Mouse (Mus musculus) T-helper 17 cell (primary cell): ENCODE measurements at regions not wholly inside any gene's neighbourhood (a gene's known extent, or its start where the extent isn't known, plus 50 kb on each side); places are given as distances from the start of the nearest gene placed in this dataset.

Source experiments
- in situ Hi-C, 2 experiments: fragments of 300-600 bp; cut with MboI, MseI; formaldehyde crosslinking; loops; 1 replicate in 1 of 2; 2 replicates in 1 of 2; pipeline ENCODE4 v1.15.1; 2025; ENCODE audit warnings: high pct_unique_total_duplicates in 2 of 2

DNA sequence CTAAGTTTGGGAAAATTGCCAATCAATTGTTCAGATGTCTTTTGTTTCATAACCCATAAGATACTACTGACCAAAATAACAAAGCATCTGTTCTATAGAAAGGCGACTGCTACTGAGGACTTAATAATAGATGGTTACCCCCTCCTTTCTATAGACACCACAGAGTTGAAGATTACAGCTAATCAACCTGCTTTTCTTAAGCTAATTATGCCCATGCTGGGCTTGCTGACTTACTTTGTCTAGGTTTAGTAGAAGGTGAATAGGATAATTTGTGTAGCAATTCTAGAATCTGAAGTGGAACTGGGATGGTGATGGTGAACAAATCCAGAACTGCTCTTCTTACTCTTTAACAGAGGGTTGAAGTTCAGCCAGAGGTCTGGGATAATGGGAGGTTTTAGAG lies 53.8 kb upstream of the Tbx18 start:
- in situ Hi-C loops: no loop called here

DNA sequence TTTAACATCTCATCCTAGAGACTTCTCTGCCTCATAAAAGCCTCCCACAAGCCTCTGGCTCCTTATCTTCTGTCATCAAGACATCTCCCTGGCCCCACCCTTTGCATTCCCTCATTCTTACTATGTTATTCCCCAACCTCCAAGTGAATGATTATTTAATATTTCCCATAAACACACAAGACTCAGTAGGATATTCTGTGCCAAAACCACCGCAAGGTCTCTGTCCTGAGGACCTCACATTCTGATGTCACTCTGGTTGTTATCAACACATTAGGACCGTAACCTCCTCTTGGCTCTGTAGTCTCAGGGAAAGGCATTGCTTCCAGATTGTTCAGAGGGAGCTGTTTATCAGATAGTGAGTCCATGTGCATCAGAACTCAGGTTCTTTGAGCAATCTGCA lies 80.7 kb upstream of the Tbx18 start:
- in situ Hi-C loops: loop anchor here in 1 of 2 experiments (5.0 kb wide), 1 partner anchor 36 kb away; no protein-coding TSS in a partner anchor

DNA sequence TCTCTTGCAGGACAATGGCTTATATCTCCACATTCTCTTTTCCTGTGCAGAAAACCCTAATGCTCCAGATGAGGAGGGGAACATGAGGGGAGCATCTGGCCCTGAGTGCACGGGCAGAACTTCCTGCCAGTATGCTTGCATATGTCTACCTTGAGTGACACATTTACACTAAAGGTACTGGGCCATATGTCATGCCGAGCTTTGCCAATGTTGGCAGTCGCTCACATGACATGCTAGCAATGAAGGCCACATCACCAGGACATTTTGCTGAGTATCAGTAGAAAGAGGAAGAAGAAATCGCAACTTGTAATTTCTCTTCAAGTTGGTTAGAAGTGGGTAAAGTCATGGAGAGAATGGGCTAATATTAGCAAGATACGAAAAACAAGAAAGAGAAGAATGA lies 91.2 kb upstream of the Tbx18 start:
- in situ Hi-C loops: no loop called here

DNA sequence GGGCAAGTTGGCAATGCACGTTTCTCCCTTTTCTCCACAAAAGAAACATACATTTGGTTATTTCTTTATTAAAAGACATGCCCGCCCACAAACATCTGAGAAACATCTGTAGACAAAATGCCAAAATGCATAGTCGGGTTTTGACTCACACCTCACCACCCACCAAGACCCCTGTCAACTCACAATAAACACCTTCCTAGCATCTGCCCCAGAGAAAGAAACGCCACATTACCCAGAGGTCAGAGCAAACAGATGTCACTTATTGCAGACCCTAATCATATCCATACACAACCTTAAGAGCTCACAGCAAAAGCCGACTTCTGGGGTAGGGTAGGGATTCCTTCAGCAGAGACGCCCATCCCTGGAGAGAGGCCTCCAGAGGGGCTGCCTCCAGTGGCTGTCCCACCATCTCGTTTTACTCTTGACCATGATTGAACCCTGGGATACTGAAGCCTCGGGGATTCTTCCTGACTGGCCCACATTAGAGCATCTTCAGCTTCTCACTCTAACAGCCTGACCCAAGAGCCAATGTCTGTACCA lies 93.7 kb upstream of the Tbx18 start:
- in situ Hi-C loops: no loop called here

DNA sequence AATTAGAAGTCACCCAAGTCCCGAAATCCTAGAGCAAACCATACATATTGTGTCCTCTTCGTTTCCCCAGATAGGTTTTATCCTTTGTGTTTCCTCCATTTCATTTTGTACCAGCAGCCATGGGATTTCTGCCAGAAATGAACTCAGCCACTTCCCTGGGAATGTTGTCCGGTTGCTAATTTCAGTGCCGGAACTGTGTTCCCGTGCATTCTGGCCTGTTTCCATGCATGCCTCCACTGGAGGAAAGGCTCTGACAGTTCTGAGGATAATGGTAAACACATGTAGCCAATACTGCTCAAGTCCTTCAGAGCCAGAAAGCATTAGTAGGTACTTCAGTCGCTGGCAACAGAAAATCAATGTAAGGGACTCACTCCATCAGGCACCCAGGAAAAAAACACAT lies 112.8 kb upstream of the Tbx18 start:
- in situ Hi-C loops: no loop called here

DNA sequence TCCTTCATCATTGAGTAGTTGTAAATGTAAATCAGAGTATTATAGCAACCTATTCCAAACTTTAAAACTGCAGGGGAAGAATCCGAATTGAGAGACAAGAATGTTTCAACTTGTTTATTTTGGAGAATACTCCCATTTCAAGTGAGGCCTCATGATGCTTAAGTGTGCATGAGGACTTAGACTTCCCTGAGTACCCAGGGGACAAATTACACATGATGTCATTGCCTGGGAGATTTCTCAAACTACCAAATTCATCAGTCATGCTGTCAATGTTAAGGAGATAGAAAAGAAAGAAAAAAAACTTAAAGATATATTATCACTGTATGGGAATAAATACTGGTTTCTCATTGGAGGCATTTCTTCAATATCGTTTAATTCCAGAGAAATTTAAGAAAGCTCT lies 113.4 kb upstream of the Tbx18 start:
- in situ Hi-C loops: no loop called here

DNA sequence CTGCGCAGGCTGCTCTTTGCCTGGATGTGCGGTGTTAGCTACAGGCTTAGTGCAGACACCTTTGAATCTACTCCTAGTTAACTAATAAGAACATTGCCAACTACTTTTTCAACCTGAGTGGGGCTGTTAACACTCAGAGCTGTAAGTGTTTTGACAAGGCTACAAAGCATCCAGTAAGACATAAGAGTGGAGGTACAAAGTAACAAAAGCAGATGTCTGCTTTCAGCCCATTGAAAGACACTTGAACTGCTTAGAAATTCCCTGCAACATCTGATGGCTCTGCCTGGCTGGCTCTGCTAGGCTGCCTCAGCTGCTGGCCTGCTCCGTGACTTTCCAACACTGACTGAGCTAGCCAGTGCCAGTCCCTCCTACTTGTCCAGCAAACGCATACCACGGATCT lies 117.8 kb upstream of the Tbx18 start:
- in situ Hi-C loops: loop anchor here in 1 of 2 experiments (5.0 kb wide), 1 partner anchor 37 kb away; no protein-coding TSS in a partner anchor

DNA sequence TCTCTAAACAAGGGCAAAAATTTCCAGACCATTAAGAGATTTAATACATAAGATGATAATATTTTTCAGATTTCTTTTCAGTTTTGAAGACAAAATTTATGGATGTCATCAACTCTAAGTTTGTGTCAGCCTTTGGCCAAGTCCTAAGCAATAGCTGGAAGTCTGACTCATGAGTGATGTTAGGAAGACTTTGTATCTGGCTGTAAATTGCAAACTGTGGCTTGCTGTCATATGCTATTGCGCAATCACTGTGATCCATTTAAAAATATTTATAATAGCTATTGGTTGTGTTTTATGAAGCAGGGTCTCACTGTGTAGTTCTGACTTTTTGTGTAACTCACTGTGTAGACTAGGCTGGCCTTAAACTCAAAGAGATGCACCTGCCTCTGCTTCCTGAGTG lies 119.1 kb upstream of the Tbx18 start:
- in situ Hi-C loops: no loop called here

DNA sequence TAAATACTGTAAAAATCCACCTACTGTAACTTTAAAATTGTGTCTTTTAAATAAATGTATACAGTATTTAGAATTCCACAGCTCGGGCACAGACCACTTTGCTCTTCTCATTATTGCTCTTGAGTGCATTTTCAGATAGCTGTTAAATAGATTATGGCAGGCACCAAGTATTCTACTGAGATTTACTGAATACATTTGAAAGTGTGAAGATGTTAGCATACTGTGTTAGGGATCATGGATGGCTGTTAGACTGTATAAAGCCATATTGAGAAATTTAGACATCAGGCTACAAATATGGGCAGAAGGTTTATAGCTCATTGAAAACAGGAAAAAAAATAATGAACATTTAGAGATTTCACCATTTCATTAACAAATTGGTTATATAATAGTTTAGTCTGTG lies 130.5 kb upstream of the Tbx18 start:
- in situ Hi-C loops: no loop called here

DNA sequence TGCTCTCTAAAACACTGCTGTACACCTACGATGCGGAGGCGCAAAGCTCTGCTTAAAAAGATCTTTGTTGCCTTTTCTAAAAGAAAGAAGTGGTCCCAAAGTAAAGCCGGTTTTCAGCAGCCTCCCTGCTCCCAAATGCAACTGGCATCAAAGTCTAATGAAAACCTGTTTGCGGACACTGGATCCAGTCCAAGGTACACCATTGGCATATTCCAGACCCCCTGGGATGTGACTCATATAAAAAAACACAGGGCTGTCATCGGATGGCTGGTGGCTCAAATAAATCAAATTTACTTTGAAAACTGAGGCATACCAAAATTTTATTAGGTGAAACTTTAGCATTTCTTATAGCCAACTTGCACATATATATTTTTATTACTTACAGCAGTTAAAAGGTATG lies 134.2 kb upstream of the Tbx18 start:
- in situ Hi-C loops: no loop called here

DNA sequence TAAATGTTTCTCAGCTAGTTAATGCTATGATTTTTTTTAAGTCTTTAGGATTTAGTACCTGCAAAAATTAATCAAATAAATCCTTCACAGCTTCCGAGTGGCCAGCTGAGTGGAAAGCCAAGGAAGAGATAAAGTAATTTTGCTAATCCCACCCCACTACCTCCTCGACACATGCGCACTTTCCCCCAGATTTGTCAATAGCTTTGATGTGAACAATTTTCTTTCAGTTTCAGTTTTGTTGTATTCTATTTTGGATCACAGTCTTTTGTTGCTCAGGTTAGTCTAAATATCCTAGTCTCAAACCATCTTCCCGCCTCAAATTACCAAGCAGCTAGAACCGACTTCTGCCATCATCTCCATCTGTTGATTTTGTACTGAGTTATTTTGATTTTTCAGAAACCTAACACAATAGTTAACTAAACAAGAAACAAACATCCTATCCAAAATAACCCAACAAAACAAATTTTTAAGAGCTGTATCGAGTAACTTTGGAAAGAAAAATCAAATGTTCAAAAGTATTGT lies 141.4 kb upstream of the Tbx18 start:
- in situ Hi-C loops: no loop called here

DNA sequence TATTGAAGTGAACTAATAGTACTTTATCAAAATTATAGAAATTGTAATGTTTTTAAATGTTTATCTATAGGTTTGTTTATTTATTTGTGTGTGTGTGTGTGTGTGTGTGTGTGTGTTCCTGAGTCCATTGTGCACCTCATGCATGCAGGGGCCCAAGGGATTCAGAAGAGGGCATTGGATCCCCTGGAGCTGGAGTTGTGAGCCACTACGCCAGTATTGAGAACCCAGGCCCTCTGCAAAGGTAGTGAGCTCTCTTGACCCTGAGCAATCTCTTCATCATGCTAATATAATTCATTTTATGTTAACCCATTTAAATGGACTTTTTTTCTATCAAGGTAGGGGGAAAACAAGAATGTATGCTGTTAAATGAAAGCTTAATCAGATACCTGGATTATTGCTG lies 151.5 kb upstream of the Tbx18 start:
- in situ Hi-C loops: no loop called here

DNA sequence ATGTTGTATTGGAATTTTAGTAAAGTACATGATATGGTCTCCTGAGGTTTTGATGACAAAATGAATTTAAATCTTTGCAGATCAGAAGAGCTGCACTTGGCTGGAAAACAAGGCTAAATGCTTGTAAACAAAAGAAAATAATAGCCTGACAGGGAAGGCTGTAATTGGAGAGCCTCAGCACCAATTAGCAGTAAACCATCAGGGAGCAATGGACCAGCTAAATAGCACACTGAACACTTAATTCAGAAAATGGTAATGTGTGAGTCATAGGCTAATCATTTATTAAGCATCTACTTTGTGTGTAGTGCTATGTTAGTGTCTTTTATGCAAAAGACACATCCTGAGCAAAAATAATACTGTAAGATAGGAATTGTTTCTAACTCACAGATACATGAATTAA lies 152.0 kb upstream of the Tbx18 start:
- in situ Hi-C loops: no loop called here

DNA sequence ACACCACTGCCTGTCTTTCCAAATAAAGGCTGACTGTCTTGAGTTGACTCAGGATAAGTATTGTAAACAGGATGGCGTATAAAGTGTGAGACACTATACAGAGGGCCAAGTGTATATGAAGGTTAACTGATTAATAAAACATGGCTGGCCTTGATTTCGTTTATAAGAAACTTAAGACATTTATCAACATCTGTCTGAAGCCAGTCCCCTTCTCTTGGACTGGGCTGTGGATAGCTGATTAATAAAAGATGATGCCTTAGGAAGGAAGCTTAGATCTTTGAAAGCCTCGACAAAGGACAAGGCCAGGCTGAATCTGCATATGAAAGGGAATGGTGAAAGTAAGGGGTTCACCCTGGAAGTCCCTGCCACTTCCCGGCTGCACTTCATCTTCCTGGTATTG lies 163.0 kb upstream of the Tbx18 start:
- in situ Hi-C loops: no loop called here

DNA sequence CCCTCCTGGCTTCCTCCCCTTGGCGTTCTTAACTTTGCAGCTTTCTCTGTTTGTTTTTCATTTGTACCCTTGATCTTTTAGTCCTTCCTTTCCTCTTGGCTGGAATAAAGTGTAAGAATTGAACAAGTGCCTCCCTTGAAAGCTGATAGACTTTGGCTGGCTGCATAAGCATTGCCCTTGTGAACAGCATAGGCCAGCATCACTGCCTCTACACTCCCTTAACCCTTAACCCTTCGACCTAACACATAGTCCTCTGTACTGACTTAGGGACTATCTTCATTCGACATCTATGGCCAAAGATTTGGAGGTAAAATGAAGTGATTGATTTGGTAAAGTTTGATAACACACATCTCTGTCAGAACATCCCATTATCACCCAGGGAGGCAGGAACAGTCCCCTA lies 163.5 kb upstream of the Tbx18 start:
- in situ Hi-C loops: no loop called here

DNA sequence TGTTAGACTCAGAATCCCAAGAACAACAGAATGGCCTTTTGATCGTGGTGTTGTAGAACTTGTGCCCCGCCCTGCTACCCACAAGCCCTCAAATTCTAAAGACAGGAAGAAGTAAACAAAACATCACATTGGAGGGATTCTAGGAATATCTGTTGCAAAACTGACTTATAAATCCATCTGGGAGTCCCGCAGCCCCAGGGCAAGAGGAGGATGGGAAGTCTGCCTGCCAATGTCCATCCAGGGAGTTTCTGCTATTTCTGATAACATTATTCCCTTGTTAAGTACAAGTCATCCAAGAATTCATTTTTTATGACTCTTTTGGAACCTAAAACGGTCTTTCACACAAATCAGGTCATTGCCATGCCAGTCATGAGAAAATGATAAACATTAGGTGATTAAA lies 164.5 kb upstream of the Tbx18 start:
- in situ Hi-C loops: no loop called here

DNA sequence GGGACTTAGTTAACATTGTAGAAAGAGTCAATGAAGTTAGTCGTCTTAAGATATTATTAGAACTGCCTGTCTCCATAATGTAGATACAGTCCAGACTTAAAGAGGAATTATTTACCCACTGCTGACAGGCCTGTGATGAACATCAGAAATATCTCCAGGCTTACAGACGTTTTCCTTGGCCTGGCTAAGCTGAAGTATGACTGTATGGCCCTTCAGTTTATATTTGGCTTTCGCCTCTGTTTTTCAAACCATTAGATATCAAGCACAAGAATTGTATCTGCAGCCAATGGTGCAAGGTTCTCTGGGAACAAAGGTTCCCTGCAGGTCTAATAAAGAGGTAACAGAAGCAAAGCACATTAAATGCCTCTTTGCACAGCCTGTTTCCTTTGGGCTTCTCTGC lies 166.3 kb upstream of the Tbx18 start:
- in situ Hi-C loops: no loop called here

DNA sequence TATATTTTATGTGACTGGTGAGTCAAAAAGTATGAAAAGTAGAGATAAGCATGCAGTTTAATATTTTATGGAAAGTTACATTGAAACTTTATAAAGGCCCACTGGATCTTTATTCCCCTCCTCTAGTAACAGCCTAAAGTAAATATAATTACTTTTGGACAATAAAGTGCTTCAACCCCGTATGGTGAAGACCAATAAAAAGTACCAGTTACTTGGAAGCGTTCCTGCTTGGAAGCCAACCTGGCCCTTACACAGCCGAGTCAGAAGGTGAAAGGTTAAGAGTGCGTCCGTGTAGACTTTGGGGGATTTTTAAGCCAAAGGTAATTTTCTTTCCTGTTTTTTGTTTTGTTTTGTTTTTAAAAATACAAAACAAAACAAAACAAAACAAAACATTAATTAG lies 168.3 kb upstream of the Tbx18 start:
- in situ Hi-C loops: no loop called here

DNA sequence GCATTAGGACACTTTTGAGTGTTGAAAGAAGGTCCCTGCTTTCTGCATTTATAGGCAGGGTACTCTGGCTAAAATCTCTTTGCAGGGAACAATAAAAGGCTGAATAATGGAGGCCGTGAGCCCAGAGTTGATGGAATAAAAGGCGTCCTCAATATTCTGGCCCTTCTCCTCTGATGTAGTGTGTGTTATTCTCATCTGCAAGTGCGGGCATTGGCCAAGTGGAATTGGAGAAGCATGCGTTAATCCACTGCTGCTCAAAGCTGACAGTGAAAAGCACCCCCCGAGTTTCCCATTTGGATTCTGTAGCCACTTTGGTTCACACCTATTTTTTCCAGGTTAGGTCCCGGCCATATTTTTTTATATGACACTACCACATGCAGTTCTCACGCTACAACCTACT lies 168.7 kb upstream of the Tbx18 start:
- in situ Hi-C loops: no loop called here

DNA sequence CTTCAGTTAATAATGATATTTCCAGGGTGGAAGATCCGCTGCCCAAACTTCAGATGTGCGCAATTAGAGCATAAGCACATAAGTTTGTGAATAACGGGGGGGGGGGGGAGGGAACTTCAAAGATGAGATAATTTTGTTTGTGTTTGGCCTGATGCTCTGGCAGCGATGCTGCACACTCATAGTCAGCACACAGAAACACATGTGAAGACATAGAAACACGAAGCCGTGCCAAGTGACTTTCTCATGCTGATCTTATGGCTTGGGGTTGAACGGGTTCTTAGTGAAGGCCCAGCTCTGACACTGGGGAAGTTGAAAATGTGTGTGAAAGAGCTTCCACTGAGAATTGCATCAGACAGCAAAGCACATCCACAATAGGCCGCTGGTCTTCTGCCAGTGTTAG lies 190.2 kb upstream of the Tbx18 start:
- in situ Hi-C loops: no loop called here

DNA sequence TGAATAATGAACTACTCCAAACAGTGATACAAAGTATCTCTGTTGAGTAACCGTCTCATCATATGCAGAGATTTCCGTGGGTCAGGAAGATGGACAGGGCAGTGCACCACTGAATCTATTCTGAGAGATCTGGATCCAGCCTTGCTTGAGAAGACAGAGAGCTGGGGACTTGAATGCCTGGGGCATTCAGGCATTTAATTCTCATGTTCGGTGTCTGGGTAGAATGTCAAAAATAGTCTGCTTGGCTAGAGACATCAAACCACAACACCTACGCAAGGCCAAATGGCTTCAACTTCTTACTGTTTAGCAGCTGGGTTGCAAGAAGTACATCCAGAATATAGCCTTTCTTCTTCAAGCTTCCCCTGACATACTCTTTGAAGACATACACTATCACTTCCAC lies 194.1 kb upstream of the Tbx18 start:
- in situ Hi-C loops: no loop called here

DNA sequence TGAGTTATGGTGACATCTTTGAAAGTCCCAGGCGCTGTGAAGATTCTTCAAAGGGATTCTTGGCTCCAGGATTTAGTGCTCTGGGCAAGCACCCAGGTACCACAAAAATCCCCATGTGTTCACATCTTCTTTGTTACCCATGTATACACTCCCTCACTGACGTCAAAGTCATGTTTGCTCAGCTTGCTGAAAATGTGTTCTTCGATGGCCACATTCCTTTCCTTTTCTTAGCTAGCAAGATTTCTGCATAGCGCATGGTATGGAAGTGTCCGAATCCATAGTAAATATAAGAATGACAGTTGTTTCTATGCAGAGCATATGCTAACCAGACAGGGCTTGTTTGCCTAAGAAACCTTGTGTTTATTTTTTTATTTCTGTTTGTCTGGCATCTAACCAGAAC lies 202.2 kb upstream of the Tbx18 start:
- in situ Hi-C loops: no loop called here

DNA sequence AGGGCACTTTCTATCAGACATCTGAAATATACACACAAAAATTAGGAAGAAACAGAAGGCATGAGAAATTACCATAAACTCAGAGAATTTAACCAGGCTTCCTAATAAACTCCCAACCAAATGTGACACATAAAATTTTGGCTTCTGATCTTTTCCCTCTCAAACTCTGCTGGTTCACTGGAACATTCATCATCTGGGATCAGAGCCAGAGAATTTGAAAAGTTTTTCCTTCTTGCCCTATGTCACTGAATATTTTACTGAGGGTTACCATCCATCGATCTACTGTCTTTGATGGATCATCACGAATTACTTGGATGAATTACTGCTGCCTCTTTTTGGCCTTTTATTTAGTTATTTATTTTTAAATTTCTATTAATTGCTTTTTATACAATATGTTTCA lies 221.4 kb upstream of the Tbx18 start:
- in situ Hi-C loops: no loop called here

DNA sequence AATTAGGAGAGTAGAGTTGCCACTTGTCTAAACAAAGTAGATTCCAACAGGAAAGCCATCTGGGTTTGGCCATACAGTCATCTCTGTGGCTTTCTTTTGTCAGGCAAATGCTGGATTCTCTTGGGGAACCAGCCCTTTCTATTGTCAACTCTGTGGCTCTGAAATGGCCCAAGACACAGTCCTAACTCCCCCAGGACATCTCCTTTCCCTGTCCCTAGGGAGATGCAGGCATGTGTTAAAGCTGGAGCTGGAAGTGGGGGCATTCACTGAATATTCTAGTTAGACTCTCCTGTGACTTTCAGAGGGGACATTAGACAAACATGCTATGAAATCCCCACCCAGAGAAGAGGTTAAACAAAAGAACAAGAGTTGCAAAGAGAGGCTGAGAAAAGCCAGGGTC lies 223.9 kb upstream of the Tbx18 start:
- in situ Hi-C loops: no loop called here
